Comparison of ENCODE assay signal across 17 mouse cellular contexts in genomic region chr2:65925363-65925941, GRCm38 (mm10).
DNase-seq lines count a peak whose midpoint lies in the region; ATAC-seq lines count a peak whose summit lies in the region.
"Had no signal": no experiment of that assay in that cellular context is flagged by ENCODE, and none has a peak within 500 bp of the region (broad histone marks: within the 10 kb centered on the region; RNA-seq: fewer than 3 reads in every experiment).

No protein-coding gene starts in this region.

- 59% methylated on average over 15 of the region's 15 CpGs for WGBS in midbrain, embryonic 16.5 days
- 57% methylated on average over 15 of the region's 15 CpGs for WGBS in midbrain, embryonic 13.5 days

- no peaks in the 10 kb centered on the region for H3K27me3 ChIP-seq in midbrain, embryonic 16.5 days (ENCODE audit: control insufficient read depth, insufficient read depth, low read depth, low read length)
- H3K27me3 ChIP-seq in midbrain, embryonic 13.5 days, result no peaks in the 10 kb centered on the region
- H3K27me3 ChIP-seq: stomach, embryonic 15.5 days had no signal

- peak overlapping the region; percentile 38; the same call in 1 of the 2 replicates for H3K27ac ChIP-seq in midbrain, embryonic 16.5 days (ENCODE audit: low read length)
- H3K27ac ChIP-seq in midbrain, embryonic 13.5 days, result no peak overlapping the region
- H3K27ac ChIP-seq: layer of hippocampus, adult 2 months; stomach, embryonic 15.5 days had no signal

- H3K9me3 ChIP-seq in midbrain, embryonic 16.5 days (replicated peaks; ENCODE audit: control insufficient read depth, low read length, poor library complexity, severe bottlenecking), result no peaks in the 10 kb centered on the region
- H3K9me3 ChIP-seq in midbrain, embryonic 13.5 days, result no peaks in the 10 kb centered on the region
- H3K9me3 ChIP-seq: stomach, embryonic 15.5 days had no signal

- no peak overlapping the region for H3K4me2 ChIP-seq in midbrain, embryonic 16.5 days (ENCODE audit: low read length)
- no peak overlapping the region for H3K4me2 ChIP-seq in midbrain, embryonic 13.5 days (replicated peaks)
- H3K4me2 ChIP-seq: heart, embryonic 11.5 days; stomach, embryonic 15.5 days had no signal

- no peaks in the 10 kb centered on the region for H3K36me3 ChIP-seq in midbrain, embryonic 16.5 days (ENCODE audit: control insufficient read depth, insufficient read depth, low read length)
- no peaks in the 10 kb centered on the region for H3K36me3 ChIP-seq in midbrain, embryonic 13.5 days
- H3K36me3 ChIP-seq: stomach, embryonic 15.5 days had no signal

- ATAC-seq in frontal cortex, adult (ENCODE audit: low TSS enrichment), result peak; percentile 54
- no peak for ATAC-seq in midbrain, embryonic 16.5 days
- no peak for ATAC-seq in midbrain, embryonic 13.5 days
- no peak for ATAC-seq in activated CD4-positive, CD25-positive, alpha-beta regulatory T cell, adult 4 months
- ATAC-seq: Patski had no signal

- no peak overlapping the region for H3K4me3 ChIP-seq in midbrain, embryonic 16.5 days (ENCODE audit: low read depth, low read length)
- no peak overlapping the region for H3K4me3 ChIP-seq in midbrain, embryonic 13.5 days (replicated peaks)
- H3K4me3 ChIP-seq: layer of hippocampus, adult 2 months; stomach, embryonic 15.5 days had no signal

- H3K4me1 ChIP-seq in midbrain, embryonic 16.5 days (ENCODE audit: control insufficient read depth, insufficient read depth, low read length), result peaks cover 13% of the 10 kb centered on the region
- peaks cover 24% of the 10 kb centered on the region for H3K4me1 ChIP-seq in midbrain, embryonic 13.5 days (replicated peaks)
- H3K4me1 ChIP-seq: stomach, embryonic 15.5 days had no signal

- no peak for DNase-seq in frontal cortex, postnatal 10 days (ENCODE audit: low spot score in 2 of 2)
- DNase-seq in mesoderm, embryonic 11.5 days (ENCODE audit: low read depth, low spot score), result peak; percentile 53
- peak; percentile 57 for DNase-seq in retina, postnatal 1 day
- DNase-seq in heart, adult 18-20 months, result no peak
- DNase-seq: cerebellum, adult 2 months; gastrocnemius, postnatal 36 days; heart, postnatal 36 days; kidney, adult 18-20 months; lung, adult 18-20 months had no signal

- H3K9ac ChIP-seq in midbrain, embryonic 16.5 days (ENCODE audit: low read depth, low read length), result no peak overlapping the region
- no peak overlapping the region for H3K9ac ChIP-seq in midbrain, embryonic 13.5 days (replicated peaks)
- H3K9ac ChIP-seq: stomach, embryonic 15.5 days had no signal

Comparison
In these comparisons a context has a peak if more than half of its experiments do, and no peak if none do; other contexts are left out.
1. DNase-seq: peak in mesoderm, embryonic 11.5 days (single experiment) and retina, postnatal 1 day (single experiment); none in frontal cortex, postnatal 10 days (0 of 2) and heart, adult 18-20 months (0 of 2).